Mouse (Mus musculus): ENCODE measurements around the gene Zbed3. TPM values are rescaled to one million over a fixed set of nuclear protein-coding genes. Genes with fewer than 3 reads are reported as not detected.
A peak's percentile ranks its signal among the peaks of the same experiment; 100 is the strongest.
"Not testable (repeated sequence)": the region's sequence is repeated elsewhere in the genome, so short reads cannot be mapped to it uniquely, and the experiment has no call there.

Zbed3 gene
- polyA plus RNA-seq, 1 experiment from 2014 or later = 48.5 TPM

GRCm38 (mm10) chr13:95348476-95348875 is 25.1 kb downstream of the Zbed3 start:
- no peak overlapping the region for H3K9ac ChIP-seq (ENCODE audit: low read length)
- no peak overlapping the region for H3K4me2 ChIP-seq
- ATAC-seq (ENCODE audit: low FRiP score) = no peak
- H3K9me3 ChIP-seq (ENCODE audit: control insufficient read depth, low read length) = no peaks in the 10 kb centered on the region
- WGBS = 95% methylated on average over 3 of the region's 3 CpGs
- no peak for DNase-seq (ENCODE audit: low spot score, missing footprints)
- peaks cover 9% of the 10 kb centered on the region for H3K36me3 ChIP-seq (ENCODE audit: control insufficient read depth, insufficient read depth, low read length)
- H3K4me1 ChIP-seq (ENCODE audit: control insufficient read depth, insufficient read depth, low read length) = no peaks in the 10 kb centered on the region
- H3K27me3 ChIP-seq (ENCODE audit: control insufficient read depth, insufficient read depth, low read length) = no peaks in the 10 kb centered on the region
- no peak overlapping the region for H3K27ac ChIP-seq (ENCODE audit: low read depth, low read length)
- no peak overlapping the region for H3K4me3 ChIP-seq (ENCODE audit: low read depth, low read length)

- Histone ChIP-seq H3K27me3 (ENCODE audit: control insufficient read depth, insufficient read depth, low read length) (no peaks in the 10 kb centered on the region), H3K36me3 (ENCODE audit: control insufficient read depth, insufficient read depth, low read length) (peaks cover 16% of the 10 kb centered on the region; the same call in 1 of the 2 replicates)
- no peak for DNase-seq (ENCODE audit: low spot score, missing footprints)
These were observed 34.8 kb downstream of the Zbed3 start for GRCm38 (mm10) chr13:95358223-95358622.

GRCm38 (mm10) chr13:95363440-95363839 is 40.0 kb downstream of the Zbed3 start:
- WGBS = 94% methylated on average over 4 of the region's 4 CpGs
- DNase-seq (ENCODE audit: low spot score, missing footprints) = no peak

More at GRCm38 (mm10) chr13:95358223-95358622, 34.8 kb downstream of the Zbed3 start:
- Histone ChIP-seq H3K4me2 (no peak overlapping the region), H3K27ac (ENCODE audit: low read depth, low read length) (no peak overlapping the region), H3K9ac (ENCODE audit: low read length) (no peak overlapping the region), H3K9me3 (ENCODE audit: control insufficient read depth, low read length) (no peaks in the 10 kb centered on the region), H3K4me3 (ENCODE audit: low read depth, low read length) (no peak overlapping the region), H3K4me1 (ENCODE audit: control insufficient read depth, insufficient read depth, low read length) (no peaks in the 10 kb centered on the region)
- ATAC-seq (ENCODE audit: low FRiP score) = no peak
- WGBS = 91% methylated on average over 2 of the region's 2 CpGs

GRCm38 (mm10) chr13:95366356-95366755 is 42.9 kb downstream of the Zbed3 start:
- Histone ChIP-seq H3K27me3 (ENCODE audit: control insufficient read depth, insufficient read depth, low read length) (no peaks in the 10 kb centered on the region), H3K9me3 (ENCODE audit: control insufficient read depth, low read length) (no peaks in the 10 kb centered on the region), H3K4me3 (ENCODE audit: low read depth, low read length) (no peak overlapping the region), H3K36me3 (ENCODE audit: control insufficient read depth, insufficient read depth, low read length) (peaks cover 17% of the 10 kb centered on the region), H3K9ac (ENCODE audit: low read length) (no peak overlapping the region), H3K4me2 (no peak overlapping the region), H3K27ac (ENCODE audit: low read depth, low read length) (no peak overlapping the region), H3K4me1 (ENCODE audit: control insufficient read depth, insufficient read depth, low read length) (no peaks in the 10 kb centered on the region)
- 93% methylated on average over 8 of the region's 8 CpGs for WGBS
- DNase-seq (ENCODE audit: low spot score, missing footprints) (no peak), ATAC-seq (ENCODE audit: low FRiP score) (no peak)

More at GRCm38 (mm10) chr13:95363440-95363839, 40.0 kb downstream of the Zbed3 start:
- Histone ChIP-seq H3K9me3 (ENCODE audit: control insufficient read depth, low read length) (no peaks in the 10 kb centered on the region), H3K27me3 (ENCODE audit: control insufficient read depth, insufficient read depth, low read length) (no peaks in the 10 kb centered on the region), H3K9ac (ENCODE audit: low read length) (no peak overlapping the region), H3K4me3 (ENCODE audit: low read depth, low read length) (no peak overlapping the region), H3K36me3 (ENCODE audit: control insufficient read depth, insufficient read depth, low read length) (peaks cover 14% of the 10 kb centered on the region), H3K4me1 (ENCODE audit: control insufficient read depth, insufficient read depth, low read length) (no peaks in the 10 kb centered on the region), H3K27ac (ENCODE audit: low read depth, low read length) (no peak overlapping the region), H3K4me2 (no peak overlapping the region)
- ATAC-seq (ENCODE audit: low FRiP score) = no peak

- under 1% methylated on average over 86 of the region's 86 CpGs for WGBS
- Histone ChIP-seq H3K27me3 (ENCODE audit: control insufficient read depth, insufficient read depth, low read length) (no peaks in the 10 kb centered on the region), H3K36me3 (ENCODE audit: control insufficient read depth, insufficient read depth, low read length) (peaks cover 3% of the 10 kb centered on the region; the same call in 1 of the 2 replicates), H3K4me3 (ENCODE audit: low read depth, low read length) (peak within 1 kb of the TSS; percentile 100), H3K9me3 (ENCODE audit: control insufficient read depth, low read length) (no peaks in the 10 kb centered on the region), H3K4me1 (ENCODE audit: control insufficient read depth, insufficient read depth, low read length) (peaks cover 10% of the 10 kb centered on the region), H3K4me2 (peak within 1 kb of the TSS; percentile 84), H3K27ac (ENCODE audit: low read depth, low read length) (peak within 1 kb of the TSS; percentile 30), H3K9ac (ENCODE audit: low read length) (peak within 1 kb of the TSS; percentile 89)
- peak; percentile 98 for ATAC-seq (ENCODE audit: low FRiP score)
- peak; percentile 99 for DNase-seq (ENCODE audit: low spot score, missing footprints)
These were observed 51.5 kb downstream of the Zbed3 start, which contains the start of gene Aggf1 for GRCm38 (mm10) chr13:95374701-95375553. Aggf1 (minus strand) TSS chr13:95375352.

- Histone ChIP-seq H3K9ac (ENCODE audit: low read length) (peak overlapping the region; percentile 62), H3K27me3 (ENCODE audit: control insufficient read depth, insufficient read depth, low read length) (no peaks in the 10 kb centered on the region), H3K36me3 (ENCODE audit: control insufficient read depth, insufficient read depth, low read length) (no peaks in the 10 kb centered on the region), H3K4me1 (ENCODE audit: control insufficient read depth, insufficient read depth, low read length) (peaks cover 10% of the 10 kb centered on the region), H3K4me2 (peak overlapping the region; percentile 57), H3K9me3 (ENCODE audit: control insufficient read depth, low read length) (no peaks in the 10 kb centered on the region), H3K4me3 (ENCODE audit: low read depth, low read length) (peak overlapping the region; percentile 100), H3K27ac (ENCODE audit: low read depth, low read length) (no peak overlapping the region; the same call in 1 of the 2 replicates)
- ATAC-seq (ENCODE audit: low FRiP score) (peak; percentile 33), DNase-seq (ENCODE audit: low spot score, missing footprints) (no peak)
- WGBS = 24% methylated on average over 6 of the region's 6 CpGs
These were observed 52.1 kb downstream of the Zbed3 start for GRCm38 (mm10) chr13:95375554-95375914.

- DNase-seq (ENCODE audit: low spot score, missing footprints); H3K36me3 ChIP-seq (ENCODE audit: control insufficient read depth, insufficient read depth, low read length); H3K4me2 ChIP-seq; H3K27ac ChIP-seq (ENCODE audit: low read depth, low read length); H3K27me3 ChIP-seq (ENCODE audit: control insufficient read depth, insufficient read depth, low read length); H3K9me3 ChIP-seq (ENCODE audit: control insufficient read depth, low read length); H3K9ac ChIP-seq (ENCODE audit: low read length); ATAC-seq (ENCODE audit: low FRiP score); H3K4me3 ChIP-seq (ENCODE audit: low read depth, low read length): not testable (repeated sequence)
- 96% methylated on average over 11 of the region's 11 CpGs for WGBS
- peaks cover 10% of the 10 kb centered on the region for H3K4me1 ChIP-seq (ENCODE audit: control insufficient read depth, insufficient read depth, low read length)
These were observed 53.4 kb downstream of the Zbed3 start for GRCm38 (mm10) chr13:95376689-95377289.

GRCm38 (mm10) chr13:95378696-95379095 is 55.3 kb downstream of the Zbed3 start:
- no peaks in the 10 kb centered on the region for H3K27me3 ChIP-seq (ENCODE audit: control insufficient read depth, insufficient read depth, low read length)
- ATAC-seq (ENCODE audit: low FRiP score) = no peak
- H3K9ac ChIP-seq (ENCODE audit: low read length) = no peak overlapping the region
- H3K4me2 ChIP-seq = no peak overlapping the region
- H3K4me1 ChIP-seq (ENCODE audit: control insufficient read depth, insufficient read depth, low read length) = peaks cover 6% of the 10 kb centered on the region
- DNase-seq (ENCODE audit: low spot score, missing footprints) = no peak
- H3K9me3 ChIP-seq (ENCODE audit: control insufficient read depth, low read length) = no peaks in the 10 kb centered on the region
- H3K4me3 ChIP-seq (ENCODE audit: low read depth, low read length) = no peak overlapping the region
- H3K36me3 ChIP-seq (ENCODE audit: control insufficient read depth, insufficient read depth, low read length) = no peaks in the 10 kb centered on the region
- WGBS = 88% methylated on average over 3 of the region's 3 CpGs
- no peak overlapping the region for H3K27ac ChIP-seq (ENCODE audit: low read depth, low read length)

- 86% methylated on average over 5 of the region's 5 CpGs for WGBS
These were observed 59.0 kb downstream of the Zbed3 start for GRCm38 (mm10) chr13:95382418-95382817.

More at GRCm38 (mm10) chr13:95382418-95382817, 59.0 kb downstream of the Zbed3 start:
- no peak overlapping the region for H3K4me3 ChIP-seq (ENCODE audit: low read depth, low read length)
- DNase-seq (ENCODE audit: low spot score, missing footprints) (no peak), ATAC-seq (ENCODE audit: low FRiP score) (no peak)
- H3K27ac ChIP-seq (ENCODE audit: low read depth, low read length) = no peak overlapping the region
- no peaks in the 10 kb centered on the region for H3K27me3 ChIP-seq (ENCODE audit: control insufficient read depth, insufficient read depth, low read length)
- no peaks in the 10 kb centered on the region for H3K4me1 ChIP-seq (ENCODE audit: control insufficient read depth, insufficient read depth, low read length)
- no peak overlapping the region for H3K4me2 ChIP-seq
- no peaks in the 10 kb centered on the region for H3K36me3 ChIP-seq (ENCODE audit: control insufficient read depth, insufficient read depth, low read length)
- H3K9me3 ChIP-seq (ENCODE audit: control insufficient read depth, low read length) = no peaks in the 10 kb centered on the region
- no peak overlapping the region for H3K9ac ChIP-seq (ENCODE audit: low read length)

Data from midbrain, embryonic 11.5 days (tissue).